Mouse (Mus musculus) MEL (cell line): ENCODE results near the gene Card14. TPM values are rescaled to one million over a fixed set of nuclear protein-coding genes. Genes with fewer than 3 reads are reported as not detected.
A peak's percentile ranks its signal among the peaks of the same experiment; 100 is the strongest.

Source experiments
- DNase-seq: peaks from one replicate; pipeline ENCODE4 v3.0.0; 2011; ENCODE audit warnings: low read depth, low spot score
- H3K27ac ChIP-seq: 2 replicates; pipeline ENCODE4 v1.5.1; 2012; ENCODE audit warnings: low read depth, mild to moderate bottlenecking, control low read depth, low read length, moderate library complexity; ENCODE audit not compliant: control insufficient read depth
- H3K27me3 ChIP-seq, 2 experiments: fragments of 150-350 bp in 1 of 2; sonication (generic) in 1 of 2; 2 replicates each; pipeline ENCODE4 v1.6.1; 2012; ENCODE audit warnings: low read length in 2 of 2, mild to moderate bottlenecking in 2 of 2, improper control_type of control experiment in 1 of 2, moderate library complexity in 1 of 2; ENCODE audit not compliant: insufficient read depth in 2 of 2, control insufficient read depth in 1 of 2
- H3K36me3 ChIP-seq, 2 experiments: 2 replicates each; pipeline ENCODE4 v1.6.1; 2012 to 2014; ENCODE audit warnings: low read length in 2 of 2, improper control_type of control experiment in 1 of 2, inconsistent platforms in 1 of 2, mild to moderate bottlenecking in 1 of 2; ENCODE audit not compliant: insufficient read depth in 2 of 2, control insufficient read depth in 1 of 2
- H3K4me1 ChIP-seq, 2 experiments: fragments of 150-350 bp in 1 of 2; sonication (generic) in 1 of 2; 2 replicates each; pipeline ENCODE4 v1.6.1; 2012; ENCODE audit warnings: low read length in 2 of 2, improper control_type of control experiment in 1 of 2, mild to moderate bottlenecking in 1 of 2; ENCODE audit not compliant: insufficient read depth in 2 of 2, control insufficient read depth in 1 of 2
- H3K4me3 ChIP-seq, 2 experiments: fragments of 150-350 bp in 1 of 2; sonication (generic) in 1 of 2; 2 replicates each; pipeline ENCODE4 v1.5.1; 2012; ENCODE audit warnings: low read depth in 2 of 2, low read length in 2 of 2, mild to moderate bottlenecking in 2 of 2, moderate library complexity in 2 of 2, control low read depth in 1 of 2, improper control_type of control experiment in 1 of 2; ENCODE audit not compliant: control insufficient read depth in 1 of 2, insufficient read depth in 1 of 2
- H3K79me2 ChIP-seq: 2 replicates; pipeline ENCODE4 v1.6.1; 2012; ENCODE audit warnings: mild to moderate bottlenecking, low read length, moderate library complexity; ENCODE audit not compliant: control insufficient read depth, poor library complexity, insufficient read depth
- H3K9ac ChIP-seq: 2 replicates; pipeline ENCODE4 v1.6.1; 2012; ENCODE audit warnings: low read depth, mild to moderate bottlenecking, control low read depth, low read length, moderate library complexity; ENCODE audit not compliant: control insufficient read depth, poor library complexity, severe bottlenecking
- H3K9me3 ChIP-seq: fragments of 150-350 bp; sonication (generic); replicated peaks from 2 replicates; pipeline ENCODE4 v1.6.1; 2012; ENCODE audit warnings: mild to moderate bottlenecking, low read length, improper control_type of control experiment, moderate library complexity; ENCODE audit not compliant: insufficient read depth
- BHLHE40 ChIP-seq: IDR thresholded peaks from 2 replicates; pipeline ENCODE4 v1.6.1; 2012; ENCODE audit warnings: low read depth, mild to moderate bottlenecking, inconsistent platforms, low read length, improper control_type of control experiment, borderline replicate concordance
- CHD1 ChIP-seq: IDR thresholded peaks from 2 replicates; pipeline ENCODE4 v1.6.1; 2012; ENCODE audit warnings: low read depth, mild to moderate bottlenecking, inconsistent platforms, low read length, improper control_type of control experiment
- CHD2 ChIP-seq: IDR thresholded peaks from 2 replicates; pipeline ENCODE4 v1.6.1; 2011; ENCODE audit warnings: low read length, improper control_type of control experiment
- CTCF ChIP-seq, 3 experiments: IDR thresholded peaks in 2 of 3; conservative IDR thresholded peaks in 1 of 3; 2 replicates each; pipeline ENCODE4 v1.5.1; 2011 to 2012; ENCODE audit warnings: low read length in 3 of 3, low read depth in 2 of 3, mild to moderate bottlenecking in 2 of 3, improper control_type of control experiment in 1 of 3, inconsistent platforms in 1 of 3, mixed read lengths in 1 of 3, moderate library complexity in 1 of 3; ENCODE audit not compliant: control insufficient read depth in 1 of 3, insufficient read depth in 1 of 3, poor library complexity in 1 of 3, severe bottlenecking in 1 of 3
- E2F4 ChIP-seq: IDR thresholded peaks from 2 replicates; pipeline ENCODE4 v1.6.1; 2011; ENCODE audit warnings: low read depth, low read length, improper control_type of control experiment, borderline replicate concordance
- ELF1 ChIP-seq: IDR thresholded peaks from 2 replicates; pipeline ENCODE4 v1.6.1; 2014; ENCODE audit warnings: low read depth, mild to moderate bottlenecking, inconsistent platforms, low read length, improper control_type of control experiment, moderate library complexity
- EP300 ChIP-seq, 2 experiments: IDR thresholded peaks; 2 replicates each; pipeline ENCODE4 v1.6.1; 2011; ENCODE audit warnings: improper control_type of control experiment in 2 of 2, low read length in 2 of 2, low read depth in 1 of 2, mild to moderate bottlenecking in 1 of 2
- GABPA ChIP-seq: IDR thresholded peaks from 2 replicates; pipeline ENCODE4 v1.6.1; 2012; ENCODE audit warnings: low read depth, mild to moderate bottlenecking, inconsistent platforms, low read length, improper control_type of control experiment, moderate library complexity
- GATA1 ChIP-seq: IDR thresholded peaks from 2 replicates; pipeline ENCODE4 v1.6.1; 2011; ENCODE audit warnings: low read depth, low read length, improper control_type of control experiment
- HCFC1 ChIP-seq: IDR thresholded peaks from 2 replicates; pipeline ENCODE4 v1.6.1; 2012; ENCODE audit warnings: low read depth, mild to moderate bottlenecking, inconsistent platforms, low read length, improper control_type of control experiment, moderate library complexity
- KAT2A ChIP-seq: conservative IDR thresholded peaks from 2 replicates; pipeline ENCODE4 v1.6.1; 2012; ENCODE audit warnings: low read depth, low read length, improper control_type of control experiment, inconsistent platforms
- MAFK ChIP-seq: IDR thresholded peaks from 2 replicates; pipeline ENCODE4 v1.6.1; 2011; ENCODE audit warnings: low read depth, mild to moderate bottlenecking, low read length, improper control_type of control experiment, borderline replicate concordance
- MAX ChIP-seq: IDR thresholded peaks from 2 replicates; pipeline ENCODE4 v1.6.1; 2011; ENCODE audit warnings: low read length, improper control_type of control experiment
- MAZ ChIP-seq: IDR thresholded peaks from 2 replicates; pipeline ENCODE4 v1.6.1; 2012; ENCODE audit warnings: low read depth, mild to moderate bottlenecking, inconsistent platforms, low read length, improper control_type of control experiment
- MEF2A ChIP-seq: IDR thresholded peaks from 2 replicates; pipeline ENCODE4 v1.6.1; 2014; ENCODE audit warnings: low read depth, mild to moderate bottlenecking, inconsistent platforms, low read length, improper control_type of control experiment; ENCODE audit not compliant: poor library complexity, insufficient replicate concordance, severe bottlenecking; ENCODE audit errors: extremely low read depth
- MXI1 ChIP-seq: IDR thresholded peaks from 2 replicates; pipeline ENCODE4 v1.6.1; 2011; ENCODE audit warnings: mild to moderate bottlenecking, low read depth, low read length, improper control_type of control experiment
- MYC ChIP-seq: IDR thresholded peaks from 2 replicates; pipeline ENCODE4 v1.6.1; 2011; ENCODE audit warnings: low read depth, mild to moderate bottlenecking, low read length, improper control_type of control experiment, moderate library complexity
- NELFE ChIP-seq: IDR thresholded peaks from 2 replicates; pipeline ENCODE4 v1.6.1; 2011; ENCODE audit warnings: low read depth, low read length, improper control_type of control experiment
- NRF1 ChIP-seq: IDR thresholded peaks from 2 replicates; pipeline ENCODE4 v1.6.1; 2014; ENCODE audit warnings: low read depth, mild to moderate bottlenecking, inconsistent platforms, low read length, improper control_type of control experiment, moderate library complexity; ENCODE audit not compliant: poor library complexity, insufficient read depth, severe bottlenecking
- POLR2A ChIP-seq, 2 experiments: IDR thresholded peaks; 2 replicates each; pipeline ENCODE4 v1.6.1; 2011 to 2012; ENCODE audit warnings: low read length in 2 of 2, mild to moderate bottlenecking in 2 of 2, control low read depth in 1 of 2, improper control_type of control experiment in 1 of 2, low read depth in 1 of 2, moderate library complexity in 1 of 2; ENCODE audit not compliant: control insufficient read depth in 1 of 2, insufficient read depth in 1 of 2, poor library complexity in 1 of 2
- POLR2AphosphoS2 ChIP-seq: IDR thresholded peaks from 2 replicates; pipeline ENCODE4 v1.6.1; 2011; ENCODE audit warnings: low read length, improper control_type of control experiment
- RCOR1 ChIP-seq: IDR thresholded peaks from 2 replicates; pipeline ENCODE4 v1.6.1; 2012; ENCODE audit warnings: low read depth, mild to moderate bottlenecking, inconsistent platforms, low read length, improper control_type of control experiment
- SIN3A ChIP-seq: IDR thresholded peaks from 2 replicates; pipeline ENCODE4 v1.6.1; 2012; ENCODE audit warnings: low read length, improper control_type of control experiment, inconsistent platforms
- TBP ChIP-seq: IDR thresholded peaks from 2 replicates; pipeline ENCODE4 v1.8.0; 2011; ENCODE audit warnings: low read depth, low read length, improper control_type of control experiment
- TCF12 ChIP-seq: IDR thresholded peaks from 2 replicates; pipeline ENCODE4 v1.6.1; 2014; ENCODE audit warnings: low read depth, mild to moderate bottlenecking, inconsistent platforms, low read length, improper control_type of control experiment, moderate library complexity
- UBTF ChIP-seq: IDR thresholded peaks from 2 replicates; pipeline ENCODE4 v1.6.1; 2012; ENCODE audit warnings: low read depth, mild to moderate bottlenecking, inconsistent platforms, low read length, improper control_type of control experiment, moderate library complexity, borderline replicate concordance; ENCODE audit not compliant: insufficient read depth
- ZC3H11A ChIP-seq: IDR thresholded peaks from 2 replicates; pipeline ENCODE4 v1.6.1; 2012; ENCODE audit warnings: low read depth, mild to moderate bottlenecking, inconsistent platforms, low read length, improper control_type of control experiment
- ZMIZ1 ChIP-seq: IDR thresholded peaks from 2 replicates; pipeline ENCODE4 v1.6.1; 2012; ENCODE audit warnings: low read depth, mild to moderate bottlenecking, inconsistent platforms, low read length, improper control_type of control experiment, moderate library complexity
- ZNF384 ChIP-seq: IDR thresholded peaks from 2 replicates; pipeline ENCODE4 v1.6.1; 2012; ENCODE audit warnings: low read depth, mild to moderate bottlenecking, inconsistent platforms, low read length, improper control_type of control experiment
- polyA plus RNA-seq, 2 experiments: library from polyadenylated mRNA; stranded (reverse) in 1 of 2; unstranded in 1 of 2; fragments of >175 nt in 1 of 2; fragments of >200 nt in 1 of 2; gene quantifications; 2 replicates each; pipeline versions ENCODE4 v1.2.1 to v1.2.4; 2012; ENCODE audit warnings: low replicate concordance in 2 of 2, low read depth in 1 of 2; ENCODE audit not compliant: insufficient read length in 2 of 2, insufficient read depth in 1 of 2, missing spikeins in 1 of 2
- total RNA-seq: library from RNA; depleted of rRNA; stranded (reverse); fragments of 300-350 nt; gene quantifications from 2 replicates; pipeline ENCODE4 v1.2.3, GENCODE M21; 2012

The Card14 gene
- total and polyA plus RNA-seq, 3 experiments, result not detected

- TF ChIP-seq TBP, result no peak
- no peak for TF ChIP-seq MYC
- TF ChIP-seq ZNF384, result peak; percentile 66
- TF ChIP-seq EP300 (IDR thresholded peaks at IDR 0.05; ENCODE audit: low read depth in 1 of 2, low read length in 2 of 2), result no peak
- TF ChIP-seq TCF12, result no peak
- TF ChIP-seq MAX, result no peak
- no peak for TF ChIP-seq CTCF (IDR thresholded peaks at IDR 0.05 in 2 of 3, conservative IDR thresholded peaks at IDR 0.05 in 1 of 3; ENCODE audit: control insufficient read depth in 1 of 3, insufficient read depth in 1 of 3, low read depth in 2 of 3, low read length in 3 of 3, poor library complexity in 1 of 3, severe bottlenecking in 1 of 3)
- no peak for TF ChIP-seq BHLHE40
- TF ChIP-seq UBTF, result no peak
- TF ChIP-seq GABPA, result no peak
- TF ChIP-seq MAZ, result no peak
- no peak for TF ChIP-seq POLR2A (IDR thresholded peaks at IDR 0.05; ENCODE audit: control insufficient read depth in 1 of 2, insufficient read depth in 1 of 2, low read depth in 1 of 2, low read length in 2 of 2, poor library complexity in 1 of 2)
- TF ChIP-seq E2F4, result no peak
- no peak for TF ChIP-seq MAFK
- TF ChIP-seq SIN3A, result no peak
- TF ChIP-seq ZMIZ1, result no peak
- TF ChIP-seq RCOR1, result no peak
- TF ChIP-seq CHD1, result 0 out of 2 replicates have a peak, but pooled peaks have one; percentile 38
- H3K79me2 ChIP-seq, result peaks cover 30% of the 10 kb centered on the region
- no peak for DNase-seq
- H3K9me3 ChIP-seq, result no peaks in the 10 kb centered on the region
- peaks cover 8 to 21% of the 10 kb centered on the region in 2 experiments for H3K36me3 ChIP-seq
- peak overlapping the region; percentile 80 for H3K9ac ChIP-seq
- peaks cover 5 to 10% of the 10 kb centered on the region in 2 experiments; a peak in 2 of 4 replicates for H3K27me3 ChIP-seq
- peak overlapping the region; percentile 76 to 100 for H3K4me3 ChIP-seq
- peaks cover 2 to 11% of the 10 kb centered on the region in 2 experiments for H3K4me1 ChIP-seq
- H3K27ac ChIP-seq, result peak overlapping the region; percentile 60
Observed at GRCm38 (mm10) chr11:119298917-119299316, 8.7 kb upstream of the Card14 start.

DNA sequence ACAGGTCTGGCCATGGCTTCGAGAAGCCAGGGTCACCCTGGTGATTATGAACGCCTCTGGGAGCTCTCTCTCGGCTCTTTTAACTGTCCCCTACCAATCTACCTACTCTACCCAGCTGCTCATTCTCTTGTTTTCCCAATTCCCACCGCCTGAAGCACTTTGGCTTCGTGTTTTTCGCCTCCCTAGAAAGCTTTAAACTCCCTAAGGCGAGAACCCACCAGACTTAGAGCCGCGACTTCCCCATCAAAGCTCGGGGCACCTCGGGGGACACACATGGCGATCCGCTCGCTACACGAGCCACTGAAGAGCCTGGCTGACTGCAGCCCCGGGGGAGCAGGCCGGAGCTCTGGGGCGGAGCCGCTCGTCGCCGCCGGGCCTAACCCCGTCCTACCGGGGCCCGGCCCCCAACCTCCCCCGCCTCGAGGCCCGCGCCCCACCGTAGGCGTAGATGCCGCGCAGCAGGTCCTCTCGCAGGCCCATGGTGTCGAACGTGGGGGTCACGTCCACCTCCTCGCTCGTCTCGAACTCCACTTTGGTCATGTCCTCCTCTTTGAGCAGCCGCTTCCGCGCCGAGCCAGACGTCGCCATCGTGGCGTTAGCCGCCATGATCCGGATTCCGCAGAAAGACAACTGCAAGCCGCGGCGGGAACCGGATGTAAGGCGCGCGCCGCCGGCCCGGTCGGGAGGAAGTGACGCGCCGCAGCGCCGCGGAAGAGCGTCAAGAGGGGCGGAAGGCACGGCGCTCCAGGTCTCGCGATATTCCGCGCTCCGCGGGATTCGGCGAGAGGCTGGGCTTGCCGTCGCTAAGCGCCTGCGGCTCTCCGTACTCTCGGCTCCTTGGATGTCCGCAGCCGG lies 8.0 kb upstream of the Card14 start, which contains the start of gene Eif4a3:
Gene Eif4a3, minus strand, starts transcription at position 699 of the 855 bp plus-strand sequence.
- Histone ChIP-seq H3K4me3 (peak within 1 kb of the TSS; percentile 76 to 100), H3K36me3 (peaks cover 8 to 18% of the 10 kb centered on the region in 2 experiments), H3K9me3 (no peaks in the 10 kb centered on the region), H3K9ac (peak within 1 kb of the TSS; percentile 80), H3K27me3 (peaks cover 5 to 13% of the 10 kb centered on the region in 2 experiments; a peak in 2 of 4 replicates), H3K4me1 (peaks cover 2 to 11% of the 10 kb centered on the region in 2 experiments), H3K79me2 (peaks cover 30% of the 10 kb centered on the region), H3K27ac (peak within 1 kb of the TSS; percentile 60)
- peak; percentile 99 for DNase-seq
- TF ChIP-seq TCF12, result peak; percentile 77
- no peak for TF ChIP-seq GABPA
- peak; percentile 95 for TF ChIP-seq ELF1
- 0 out of 2 replicates have a peak, but pooled peaks have one; percentile 35 for TF ChIP-seq NRF1
- peak; percentile 97 for TF ChIP-seq HCFC1
- TF ChIP-seq E2F4, result peak; percentile 75; the same call in 1 of the 2 replicates
- TF ChIP-seq NELFE, result peak; percentile 95
- no peak for TF ChIP-seq MAZ
- no peak for TF ChIP-seq ZC3H11A
- TF ChIP-seq MXI1, result peak; percentile 87
- TF ChIP-seq CHD2, result peak; percentile 100
- TF ChIP-seq EP300 (IDR thresholded peaks at IDR 0.05; ENCODE audit: low read depth in 1 of 2, low read length in 2 of 2), result no peak
- peak; percentile 89 for TF ChIP-seq KAT2A
- TF ChIP-seq TBP, result peak; percentile 62; the same call in 1 of the 2 replicates
- peak; percentile 93 for TF ChIP-seq ZMIZ1
- no peak for TF ChIP-seq MEF2A
- peak; percentile 93 for TF ChIP-seq POLR2AphosphoS2
- TF ChIP-seq GATA1, result no peak
- peak; percentile 61 for TF ChIP-seq MAX
